Mouse (Mus musculus) 3T3-L1 (cell line): ENCODE data around the gene Olfr825.
"Not testable (repeated sequence)": the region's sequence is repeated elsewhere in the genome, so short reads cannot be mapped to it uniquely, and the experiment has no call there.

Experiments used
- DNase-seq: peaks from one replicate; pipeline ENCODE4 v3.0.0-alpha.2; 2015; ENCODE audit warnings: low read depth, low spot score

The Olfr825 gene

GRCm38 (mm10) chr10:130166666-130167065 lies at the start of gene Olfr825:
Gene Olfr825, minus strand, starts transcription at chr10:130166766.
- no peak for DNase-seq

GRCm38 (mm10) chr10:130214303-130214702 lies 47.7 kb upstream of the Olfr825 start, which contains the start of gene Olfr827:
Gene Olfr827, minus strand, starts transcription at chr10:130214403.
- no peak for DNase-seq

GRCm38 (mm10) chr10:130184086-130184485 lies 17.5 kb upstream of the Olfr825 start, which contains the start of gene Olfr826:
Gene Olfr826, minus strand, starts transcription at chr10:130184186.
- DNase-seq: no peak

GRCm38 (mm10) chr10:130165196-130165595 lies 1.4 kb downstream of the Olfr825 start:
- DNase-seq: no peak

GRCm38 (mm10) chr10:130144121-130144520 lies 22.4 kb downstream of the Olfr825 start:
- no peak for DNase-seq

GRCm38 (mm10) chr10:130142481-130142880 lies 24.1 kb downstream of the Olfr825 start:
- DNase-seq: not testable (repeated sequence)

- no peak for DNase-seq
Observed at GRCm38 (mm10) chr10:130134811-130135210, 31.8 kb downstream of the Olfr825 start.

GRCm38 (mm10) chr10:130129900-130130299 lies 36.7 kb downstream of the Olfr825 start, which contains the start of gene Olfr824:
Gene Olfr824, minus strand, starts transcription at chr10:130130000.
- not testable (repeated sequence) for DNase-seq

- DNase-seq: not testable (repeated sequence)
Observed at GRCm38 (mm10) chr10:130116045-130116444, 50.5 kb downstream of the Olfr825 start.

GRCm38 (mm10) chr10:130115283-130115682 lies 51.3 kb downstream of the Olfr825 start, which contains the start of gene Olfr823:
Gene Olfr823, minus strand, starts transcription at chr10:130115383.
- not testable (repeated sequence) for DNase-seq
